Mouse (Mus musculus) hindbrain, embryonic 16.5 days (tissue): Measurements from ENCODE around the gene Lsamp. TPM values are rescaled to one million over a fixed set of nuclear protein-coding genes. Genes with fewer than 3 reads are reported as not detected.

Experiments used
- ATAC-seq: fragments of 200-750 bp; cut with Nextera tagmentation; 2 replicates; pipeline ENCODE4 v1.8.0; 2017; ENCODE audit warnings: moderate TSS enrichment, moderate library complexity
- H3K27ac ChIP-seq: fragments of 300-500 bp; sonication (generic); 2 replicates; pipeline ENCODE4 v1.5.1; 2014; ENCODE audit warnings: low read depth, mild to moderate bottlenecking, control low read depth, low read length, moderate library complexity
- H3K27me3 ChIP-seq: fragments of 300-500 bp; sonication (generic); replicated peaks from 2 replicates; pipeline ENCODE4 v1.6.1; 2014; ENCODE audit warnings: low read length; ENCODE audit not compliant: control insufficient read depth, insufficient read depth
- H3K36me3 ChIP-seq: fragments of 300-500 bp; sonication (generic); 2 replicates; pipeline ENCODE4 v1.6.1; 2014; ENCODE audit warnings: mild to moderate bottlenecking, low read length, moderate library complexity, mixed read lengths; ENCODE audit not compliant: control insufficient read depth, insufficient read depth
- H3K4me1 ChIP-seq: fragments of 300-500 bp; sonication (generic); 2 replicates; pipeline ENCODE4 v1.6.1; 2014; ENCODE audit warnings: low read depth, low read length; ENCODE audit not compliant: control insufficient read depth, insufficient read depth
- H3K4me2 ChIP-seq: fragments of 300-500 bp; sonication (generic); 2 replicates; pipeline ENCODE4 v1.6.1; 2014; ENCODE audit warnings: mild to moderate bottlenecking, low read length, control low read depth, moderate library complexity
- H3K4me3 ChIP-seq: fragments of 300-500 bp; sonication (generic); 2 replicates; pipeline ENCODE4 v1.5.1; 2014; ENCODE audit warnings: mild to moderate bottlenecking, low read length, control low read depth, moderate library complexity
- H3K9ac ChIP-seq: fragments of 300-500 bp; sonication (generic); 2 replicates; pipeline ENCODE4 v1.6.1; 2014; ENCODE audit warnings: low read depth, mild to moderate bottlenecking, control low read depth, low read length, moderate library complexity
- H3K9me3 ChIP-seq: fragments of 300-500 bp; sonication (generic); 2 replicates; pipeline ENCODE4 v1.6.1; 2014; ENCODE audit warnings: mild to moderate bottlenecking, low read length, moderate library complexity; ENCODE audit not compliant: control insufficient read depth
- WGBS: fragments of 180-500 bp; shearing (Covaris S2); extraction: QIAGEN DNeasy Blood & Tissue Kit; methylation state at CpG from one replicate; pipeline ENCODE4 v1.1.7; 2014; 5-methylcytosine and 5-hydroxymethylcytosine counted together
- polyA plus RNA-seq: library from polyadenylated mRNA; unstranded; fragments of >200 nt; fragmentation: Nextera tagmentation; extraction: Ambion mirVana; gene quantifications from 2 replicates; pipeline ENCODE4 v1.2.1, GENCODE M21; 2015

Lsamp gene
- polyA plus RNA-seq, 1 experiment from 2014 or later, result 107 TPM

DNA sequence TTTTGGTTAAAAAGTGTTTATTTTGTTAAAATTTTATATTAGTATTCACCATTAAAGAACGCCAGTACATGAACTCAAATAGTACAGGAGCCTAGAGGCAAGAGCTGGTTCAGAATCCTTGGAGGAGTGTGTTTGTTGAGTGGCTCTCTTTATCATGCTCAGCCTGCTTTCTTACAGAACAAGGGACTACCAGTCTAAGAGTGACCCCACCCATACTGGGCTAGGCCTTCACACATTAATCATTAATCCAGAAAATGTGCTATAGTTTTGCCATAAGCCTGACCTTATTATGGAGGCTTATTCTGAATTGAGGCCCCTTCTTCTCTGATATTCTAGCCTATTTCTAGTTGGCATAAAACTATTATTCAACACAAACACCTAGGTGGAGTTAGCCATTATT, 52.6 kb downstream of the Lsamp start:
- 91% methylated on average over 1 of the region's 1 CpGs for WGBS
- Histone ChIP-seq H3K4me1 (no peaks in the 10 kb centered on the region), H3K36me3 (no peaks in the 10 kb centered on the region), H3K27me3 (no peaks in the 10 kb centered on the region), H3K4me3 (no peak overlapping the region), H3K9me3 (no peaks in the 10 kb centered on the region), H3K4me2 (no peak overlapping the region), H3K27ac (no peak overlapping the region), H3K9ac (no peak overlapping the region)
- no peak for ATAC-seq

DNA sequence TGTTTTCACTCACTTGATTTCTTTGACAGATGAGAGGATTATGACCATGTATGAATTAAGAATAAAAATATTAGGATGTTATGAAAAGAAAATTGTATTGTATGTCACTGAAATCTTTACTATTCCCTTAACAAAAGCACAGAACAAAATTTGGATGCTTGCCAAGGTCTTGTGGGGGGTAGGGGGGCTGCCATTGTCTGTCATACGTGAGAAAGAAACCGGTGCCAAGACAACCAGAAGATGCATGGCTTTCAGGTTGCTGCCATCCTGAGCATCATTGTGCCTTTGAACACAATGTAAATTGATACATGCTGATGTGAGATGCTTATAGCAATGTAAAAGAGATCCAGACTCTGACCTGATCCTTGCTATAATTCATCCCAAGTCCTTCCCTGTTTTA, 75.4 kb downstream of the Lsamp start:
- ATAC-seq, result no peak
- Histone ChIP-seq H3K4me2 (no peak overlapping the region), H3K9ac (no peak overlapping the region), H3K36me3 (no peaks in the 10 kb centered on the region), H3K4me1 (no peaks in the 10 kb centered on the region), H3K27ac (no peak overlapping the region), H3K27me3 (no peaks in the 10 kb centered on the region), H3K4me3 (no peak overlapping the region), H3K9me3 (no peaks in the 10 kb centered on the region)
- WGBS, result 24% methylated on average over 2 of the region's 2 CpGs

DNA sequence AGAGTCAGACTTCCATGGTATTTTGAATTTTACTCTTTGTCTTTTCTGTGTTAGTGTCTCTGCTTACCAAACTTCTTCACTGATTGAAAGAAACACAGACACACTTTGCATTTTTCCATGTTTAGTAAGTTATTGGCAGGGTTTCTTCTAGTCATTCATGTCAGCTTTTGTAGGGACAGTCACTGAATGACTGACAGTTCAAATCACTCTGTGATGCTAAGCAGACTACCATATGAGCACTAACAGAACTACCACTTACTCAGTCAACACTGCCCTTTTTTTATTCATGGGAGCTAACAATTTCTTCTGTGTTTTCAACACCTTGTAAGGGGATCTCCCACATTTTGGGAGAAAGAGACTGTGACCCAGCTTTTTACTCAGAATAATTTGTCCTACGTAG, 75.8 kb downstream of the Lsamp start:
- H3K27ac ChIP-seq, result no peak overlapping the region
- no peak overlapping the region for H3K9ac ChIP-seq
- ATAC-seq, result no peak
- no peaks in the 10 kb centered on the region for H3K36me3 ChIP-seq
- H3K4me2 ChIP-seq, result no peak overlapping the region
- no peaks in the 10 kb centered on the region for H3K27me3 ChIP-seq
- H3K4me1 ChIP-seq, result no peaks in the 10 kb centered on the region
- H3K9me3 ChIP-seq, result no peaks in the 10 kb centered on the region
- WGBS, result 66% methylated on average over 1 of the region's 1 CpGs
- no peak overlapping the region for H3K4me3 ChIP-seq

DNA sequence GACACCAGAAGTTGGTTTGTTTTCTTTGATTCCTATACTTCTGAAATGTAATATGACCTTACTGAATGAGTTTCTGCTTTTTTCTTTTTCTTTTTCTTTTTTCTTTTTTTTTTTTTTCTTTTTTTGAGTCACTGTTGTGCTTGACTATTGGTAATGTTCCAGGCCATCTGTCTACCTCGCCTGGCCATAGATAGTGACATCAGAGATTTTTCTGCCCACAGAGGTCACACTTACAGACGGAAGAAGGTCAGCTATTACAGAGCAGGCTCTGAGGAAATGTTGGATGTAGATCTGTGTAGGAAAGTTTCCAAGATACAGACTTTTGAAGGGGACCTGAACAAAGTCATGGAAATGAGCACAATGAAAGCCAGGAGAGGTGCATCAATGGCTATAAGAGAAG, 76.3 kb downstream of the Lsamp start:
- no peak overlapping the region for H3K4me2 ChIP-seq
- ATAC-seq, result no peak
- no peaks in the 10 kb centered on the region for H3K36me3 ChIP-seq
- no peaks in the 10 kb centered on the region for H3K4me1 ChIP-seq
- no peak overlapping the region for H3K27ac ChIP-seq
- no peaks in the 10 kb centered on the region for H3K27me3 ChIP-seq
- WGBS, result 53% methylated on average over 2 of the region's 2 CpGs
- no peak overlapping the region for H3K9ac ChIP-seq
- no peaks in the 10 kb centered on the region for H3K9me3 ChIP-seq
- no peak overlapping the region for H3K4me3 ChIP-seq

DNA sequence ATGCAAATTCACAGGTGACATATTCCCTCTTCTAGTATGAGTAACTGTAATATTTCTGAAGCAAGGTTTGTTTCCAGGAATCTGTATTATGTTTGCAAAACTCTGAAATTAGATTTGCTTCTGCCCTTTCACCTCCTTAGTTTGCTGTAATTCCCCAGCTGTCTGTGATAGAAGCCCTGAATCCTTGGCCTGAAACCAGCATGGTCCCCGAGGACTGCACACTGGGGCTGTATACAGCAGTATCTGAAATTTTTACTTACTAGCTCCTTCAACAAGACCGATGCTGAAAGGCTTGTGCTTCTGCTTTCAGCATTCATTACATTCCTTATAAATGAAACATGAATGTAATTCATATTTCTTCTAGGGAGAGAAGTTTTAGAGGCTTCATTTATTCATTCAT, 91.4 kb downstream of the Lsamp start:
- 73% methylated on average over 2 of the region's 2 CpGs for WGBS
- H3K4me2 ChIP-seq, result no peak overlapping the region
- H3K27me3 ChIP-seq, result no peaks in the 10 kb centered on the region
- H3K36me3 ChIP-seq, result no peaks in the 10 kb centered on the region
- H3K4me3 ChIP-seq, result no peak overlapping the region
- H3K27ac ChIP-seq, result no peak overlapping the region
- no peaks in the 10 kb centered on the region; the same call in 1 of the 2 replicates for H3K4me1 ChIP-seq
- no peaks in the 10 kb centered on the region for H3K9me3 ChIP-seq
- no peak for ATAC-seq
- H3K9ac ChIP-seq, result no peak overlapping the region

DNA sequence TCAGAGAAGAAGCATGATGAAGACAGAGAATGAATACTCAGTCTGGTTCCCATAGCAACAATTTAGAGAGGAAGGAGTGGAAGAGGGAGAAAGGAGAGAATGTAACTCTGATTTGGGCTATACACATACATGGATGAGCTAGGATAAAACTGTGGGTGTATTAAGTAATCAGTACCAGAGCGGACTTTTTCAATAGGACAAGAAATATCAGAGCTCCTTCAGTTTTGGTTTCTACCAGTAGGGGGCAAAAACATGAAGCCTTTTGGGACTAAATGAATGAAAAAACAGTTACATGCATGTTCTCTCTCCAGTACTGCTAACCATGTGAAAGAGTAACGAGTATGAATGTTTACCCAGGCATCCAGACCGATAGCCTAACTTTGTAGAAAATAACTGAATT, 96.1 kb downstream of the Lsamp start:
- H3K36me3 ChIP-seq, result no peaks in the 10 kb centered on the region
- H3K4me2 ChIP-seq, result no peak overlapping the region
- H3K27ac ChIP-seq, result no peak overlapping the region
- H3K4me3 ChIP-seq, result no peak overlapping the region
- ATAC-seq, result no peak
- H3K4me1 ChIP-seq, result no peaks in the 10 kb centered on the region; the same call in 1 of the 2 replicates
- H3K9me3 ChIP-seq, result no peaks in the 10 kb centered on the region
- 76% methylated on average over 3 of the region's 3 CpGs for WGBS
- no peaks in the 10 kb centered on the region for H3K27me3 ChIP-seq
- H3K9ac ChIP-seq, result no peak overlapping the region

DNA sequence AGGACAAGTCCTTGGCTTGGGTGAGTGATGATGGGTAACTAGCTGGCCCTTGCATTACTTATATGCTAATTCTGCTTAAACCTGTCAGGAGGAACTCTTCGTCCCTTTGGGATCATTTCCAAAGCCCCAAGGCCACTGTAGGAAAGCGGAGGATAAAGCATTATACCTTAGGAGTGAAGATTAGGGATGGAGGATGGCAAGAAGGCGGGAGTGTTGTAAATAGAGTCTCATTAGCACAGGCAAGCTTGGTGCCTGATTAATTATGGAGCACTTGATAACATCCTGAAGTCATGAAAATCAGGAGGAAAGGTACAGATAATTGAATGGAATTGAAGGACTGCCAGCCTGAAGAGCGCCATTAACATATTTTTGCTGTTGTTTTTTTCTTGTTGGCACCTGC, 120.2 kb downstream of the Lsamp start:
- no peak overlapping the region for H3K4me2 ChIP-seq
- no peaks in the 10 kb centered on the region for H3K27me3 ChIP-seq
- H3K36me3 ChIP-seq, result no peaks in the 10 kb centered on the region
- no peak for ATAC-seq
- H3K9me3 ChIP-seq, result no peaks in the 10 kb centered on the region
- no peak overlapping the region for H3K27ac ChIP-seq
- WGBS, result 55% methylated on average over 4 of the region's 4 CpGs
- no peaks in the 10 kb centered on the region for H3K4me1 ChIP-seq
- no peak overlapping the region for H3K9ac ChIP-seq
- H3K4me3 ChIP-seq, result no peak overlapping the region

DNA sequence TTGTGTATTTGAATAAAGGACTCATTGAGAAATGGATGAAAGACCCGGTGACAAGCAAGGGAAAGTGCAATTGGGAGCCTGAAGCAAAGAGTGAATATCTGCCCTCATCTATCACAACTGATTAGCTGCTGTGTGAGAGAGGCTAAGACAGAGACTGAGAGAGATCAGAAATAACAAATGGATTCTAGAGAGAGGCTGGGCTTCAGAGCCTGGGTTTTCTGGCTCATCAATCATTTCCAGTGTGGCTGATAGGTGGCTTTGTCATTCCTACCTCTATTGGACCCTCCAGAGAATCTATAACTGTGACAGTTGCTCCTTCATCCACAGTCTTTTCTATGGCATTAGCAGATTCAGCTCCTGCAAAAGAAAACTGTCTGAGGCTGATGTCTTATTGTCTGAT, 198.8 kb downstream of the Lsamp start:
- H3K27ac ChIP-seq, result no peak overlapping the region
- 42% methylated on average over 1 of the region's 1 CpGs for WGBS
- H3K4me2 ChIP-seq, result no peak overlapping the region
- no peaks in the 10 kb centered on the region for H3K36me3 ChIP-seq
- no peak overlapping the region for H3K4me3 ChIP-seq
- H3K9me3 ChIP-seq, result no peaks in the 10 kb centered on the region
- peak; percentile 50; the same call in 1 of the 2 replicates for ATAC-seq
- no peaks in the 10 kb centered on the region for H3K4me1 ChIP-seq
- no peak overlapping the region for H3K9ac ChIP-seq
- no peaks in the 10 kb centered on the region for H3K27me3 ChIP-seq

DNA sequence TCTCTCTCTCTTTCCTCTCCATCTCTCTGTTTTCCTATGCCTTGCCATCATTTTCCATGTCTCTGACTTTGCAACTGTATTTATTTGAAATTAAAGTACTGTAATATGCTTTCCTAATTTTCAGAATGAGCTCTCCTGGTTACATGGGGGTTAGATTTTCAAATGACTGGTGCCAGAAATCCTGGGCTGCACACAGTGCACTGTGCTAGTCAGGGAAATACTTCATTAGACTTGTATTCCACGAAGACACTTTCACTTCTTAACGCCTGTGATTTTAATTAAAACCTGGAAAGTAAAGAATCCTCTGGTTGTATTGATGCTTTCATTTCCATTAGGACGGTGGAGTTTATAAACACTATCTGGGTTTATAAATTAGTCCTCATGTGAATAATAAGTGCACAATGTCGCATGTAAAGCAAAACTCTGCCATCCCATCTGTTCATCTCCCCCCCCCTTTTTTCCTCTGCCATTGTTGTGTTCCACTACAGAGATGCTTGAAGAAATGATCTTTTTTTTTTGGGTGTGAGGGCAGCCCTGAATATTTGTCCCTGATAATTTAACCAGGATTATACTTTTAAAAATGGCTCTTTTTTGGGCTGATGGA, 203.9 kb downstream of the Lsamp start:
- peak; percentile 63; the same call in 1 of the 2 replicates for ATAC-seq
- no peaks in the 10 kb centered on the region for H3K36me3 ChIP-seq

DNA sequence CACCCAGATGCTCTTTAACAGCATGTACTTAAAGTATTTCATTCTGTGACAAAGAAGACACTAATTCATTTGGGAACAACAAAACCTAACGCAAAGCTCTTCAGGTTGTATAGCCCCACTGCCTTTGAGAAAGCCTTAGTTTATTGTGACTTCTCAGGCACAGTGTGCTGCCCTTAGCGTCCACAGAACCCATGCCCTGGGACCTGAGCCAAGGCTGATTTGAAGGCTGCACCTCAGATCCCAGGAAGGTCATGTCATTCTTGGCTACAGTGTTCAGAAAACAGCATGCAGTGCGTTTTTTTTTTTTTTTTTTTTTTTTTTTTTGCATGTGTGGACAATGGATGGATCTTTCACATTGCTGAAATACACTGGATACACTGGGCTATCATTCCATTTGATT, 210.2 kb downstream of the Lsamp start:
- 31% methylated on average over 3 of the region's 3 CpGs for WGBS
- H3K27me3 ChIP-seq, result no peaks in the 10 kb centered on the region
- H3K36me3 ChIP-seq, result no peaks in the 10 kb centered on the region
- no peaks in the 10 kb centered on the region for H3K9me3 ChIP-seq
- no peaks in the 10 kb centered on the region for H3K4me1 ChIP-seq
- no peak overlapping the region for H3K4me2 ChIP-seq
- H3K9ac ChIP-seq, result no peak overlapping the region
- no peak overlapping the region for H3K4me3 ChIP-seq
- H3K27ac ChIP-seq, result no peak overlapping the region
- ATAC-seq, result no peak

More for the DNA sequence above, 203.9 kb downstream of the Lsamp start:
- Histone ChIP-seq H3K9ac (no peak overlapping the region), H3K9me3 (no peaks in the 10 kb centered on the region), H3K4me3 (no peak overlapping the region), H3K27me3 (no peaks in the 10 kb centered on the region), H3K4me1 (no peaks in the 10 kb centered on the region), H3K4me2 (no peak overlapping the region), H3K27ac (no peak overlapping the region)
- WGBS, result 56% methylated on average over 4 of the region's 4 CpGs
